Mouse (Mus musculus): ENCODE results near the gene Bpifa3. TPM values are rescaled to one million over a fixed set of nuclear protein-coding genes. Genes with fewer than 3 reads are reported as not detected.
"Not testable (repeated sequence)": the region's sequence is repeated elsewhere in the genome, so short reads cannot be mapped to it uniquely, and the experiment has no call there.

Bpifa3 gene
- not detected for total RNA-seq (2021)
- long read RNA-seq, experiment 1: 0 reads
- long read RNA-seq, experiment 2: 0 reads

DNA sequence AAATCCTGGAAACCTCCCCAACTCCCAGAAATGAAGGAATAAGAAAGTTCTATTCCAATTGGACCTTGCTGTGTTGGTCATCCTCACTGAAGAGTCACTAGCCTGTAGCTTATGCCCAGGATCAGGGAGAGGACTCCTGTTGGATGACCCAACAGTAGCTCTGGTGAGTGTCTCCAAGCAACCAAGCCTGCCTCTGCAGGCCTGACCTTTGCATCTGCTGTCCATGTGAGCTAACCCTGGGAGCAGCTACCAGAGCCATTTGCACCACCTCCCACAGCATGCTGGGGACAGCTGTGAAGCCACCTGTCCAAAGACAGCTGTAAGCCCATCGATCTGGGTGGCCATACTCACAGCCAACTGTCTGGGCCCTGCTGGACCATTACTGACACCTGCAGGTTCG is at the start of gene Bpifa3:
Gene Bpifa3 (plus strand): TSS at position 217 of the 400 bp plus-strand sequence.
- H3K4me3 ChIP-seq: no peak within 1 kb of the TSS
- TF ChIP-seq CTCF (conservative IDR thresholded peaks at IDR 0.05): no peak
- H3K27ac ChIP-seq: no peak within 1 kb of the TSS
- no peak for DNase-seq (ENCODE audit: low spot score in 2 of 2)

DNA sequence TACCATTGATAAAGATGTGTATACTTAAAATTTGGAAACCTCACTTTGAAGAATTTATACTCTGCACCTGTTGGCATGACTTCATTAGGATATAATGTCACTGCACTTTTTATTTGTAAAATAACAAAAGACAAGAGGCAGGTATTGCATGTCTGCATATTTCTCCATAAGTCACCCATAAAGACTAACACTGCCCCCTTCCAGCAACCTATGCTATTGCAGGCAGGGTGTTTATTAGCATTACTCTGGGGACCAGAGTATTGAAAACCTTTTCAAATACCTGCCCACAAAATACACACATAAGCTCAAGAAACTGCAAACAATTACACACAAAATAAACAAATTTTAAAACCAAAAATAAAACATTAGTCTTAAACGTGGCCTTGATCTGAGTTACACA is 32.4 kb upstream of the Bpifa3 start:
- H3K4me3 ChIP-seq: no peak overlapping the region
- peak in 1 of 2 experiments; percentile 10 for DNase-seq (ENCODE audit: low spot score in 2 of 2)
- peak; percentile 76 for TF ChIP-seq CTCF (conservative IDR thresholded peaks at IDR 0.05)
- no peak overlapping the region for H3K27ac ChIP-seq

DNA sequence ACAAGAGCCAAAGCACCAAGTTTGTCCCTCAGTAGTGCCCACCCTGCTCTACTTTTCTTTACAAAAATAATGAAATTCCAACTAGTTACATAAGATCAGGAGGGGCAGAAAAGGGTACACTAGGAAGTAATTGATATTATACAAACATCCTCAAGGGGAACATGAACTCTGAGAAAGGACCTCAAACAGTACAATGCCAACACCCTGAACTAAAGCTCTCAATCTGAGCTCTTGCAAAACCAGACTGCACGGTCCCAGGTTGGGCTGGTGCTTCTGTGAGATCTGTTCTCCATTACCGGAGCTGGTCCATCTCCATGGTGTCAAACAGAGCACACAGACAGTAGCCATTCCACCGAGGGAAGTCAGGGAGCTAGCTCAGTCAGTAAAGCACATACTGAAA is 12.8 kb upstream of the Bpifa3 start:
- no peak for TF ChIP-seq CTCF (conservative IDR thresholded peaks at IDR 0.05)
- H3K4me3 ChIP-seq: no peak overlapping the region
- DNase-seq (ENCODE audit: low spot score in 2 of 2): no peak
- H3K27ac ChIP-seq: no peak overlapping the region

- no peak for DNase-seq (ENCODE audit: low spot score in 2 of 2)
- TF ChIP-seq CTCF (conservative IDR thresholded peaks at IDR 0.05): no peak
- no peak within 1 kb of the TSS for H3K4me3 ChIP-seq
- H3K27ac ChIP-seq: no peak within 1 kb of the TSS
These were observed 12.4 kb downstream of the Bpifa3 start, which contains the start of gene Bpifa1 for GRCm38 (mm10) chr2:154142580-154142979. Gene Bpifa1, plus strand, starts transcription at chr2:154142880.

DNA sequence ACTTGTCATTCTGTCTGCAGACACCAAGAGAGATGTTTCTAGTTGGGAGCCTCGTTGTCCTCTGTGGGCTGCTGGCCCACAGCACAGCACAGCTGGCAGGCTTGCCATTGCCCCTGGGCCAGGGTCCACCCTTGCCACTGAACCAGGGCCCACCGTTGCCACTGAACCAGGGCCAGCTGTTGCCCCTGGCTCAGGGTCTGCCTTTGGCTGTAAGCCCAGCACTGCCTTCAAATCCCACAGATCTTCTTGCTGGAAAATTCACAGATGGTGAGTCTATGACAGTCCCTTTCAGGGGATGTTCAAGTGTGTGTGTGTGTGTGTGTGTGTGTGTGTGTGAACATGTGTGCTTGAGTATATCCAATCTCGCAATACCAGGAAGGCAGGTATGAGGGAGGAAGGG is 13.6 kb downstream of the Bpifa3 start:
- no peak overlapping the region for H3K4me3 ChIP-seq
- H3K27ac ChIP-seq: no peak overlapping the region
- TF ChIP-seq CTCF (conservative IDR thresholded peaks at IDR 0.05): no peak
- DNase-seq (ENCODE audit: low spot score in 2 of 2): no peak

- no peak for TF ChIP-seq CTCF (conservative IDR thresholded peaks at IDR 0.05)
These were observed 17.4 kb downstream of the Bpifa3 start for GRCm38 (mm10) chr2:154147496-154147895.

DNA sequence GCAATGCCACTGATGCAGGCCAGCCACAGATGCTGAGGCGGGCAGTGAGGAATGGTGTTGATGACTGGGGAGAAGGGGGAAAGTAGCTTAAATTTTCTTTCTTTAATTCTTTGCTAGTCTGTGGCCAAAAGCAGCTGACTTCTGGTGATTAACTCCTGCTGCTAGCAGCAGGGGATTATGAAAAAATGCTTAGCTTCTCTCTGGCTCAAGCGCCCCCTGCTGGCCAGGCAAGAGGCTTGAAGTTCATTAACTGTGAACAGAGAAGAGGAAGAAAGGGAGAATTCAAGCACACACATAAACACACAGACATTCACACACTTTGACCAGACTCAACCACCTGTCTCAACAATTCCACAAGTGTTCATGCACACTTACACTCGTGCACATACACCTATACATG is 28.3 kb downstream of the Bpifa3 start:
- no peak overlapping the region for H3K27ac ChIP-seq
- H3K4me3 ChIP-seq: no peak overlapping the region
- peak; percentile 85 for TF ChIP-seq CTCF (conservative IDR thresholded peaks at IDR 0.05)
- DNase-seq (ENCODE audit: low spot score in 2 of 2): peak; percentile 18 to 57

More at GRCm38 (mm10) chr2:154147496-154147895, 17.4 kb downstream of the Bpifa3 start:
- H3K27ac ChIP-seq: no peak overlapping the region
- DNase-seq (ENCODE audit: low spot score in 2 of 2): no peak
- H3K4me3 ChIP-seq: no peak overlapping the region

DNA sequence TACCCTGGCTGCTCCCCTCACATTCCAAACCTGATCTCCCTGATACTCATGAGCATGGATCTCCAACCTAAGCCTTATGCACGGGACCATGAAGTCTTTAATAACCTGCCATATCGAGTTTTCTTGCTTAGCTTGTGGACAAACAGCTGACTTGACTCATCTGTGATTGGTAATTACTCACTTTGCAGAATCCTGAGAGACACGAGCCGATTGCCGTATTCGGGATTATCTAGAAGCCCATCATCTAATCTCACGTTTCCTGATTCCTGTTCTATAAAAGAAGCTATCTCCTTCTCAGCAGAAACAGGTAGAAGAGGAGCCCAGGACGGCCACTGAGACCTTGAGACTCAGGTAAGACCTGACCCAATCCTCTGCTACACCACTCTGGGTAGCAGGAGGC is 32.2 kb downstream of the Bpifa3 start, which contains the start of gene Bpifa5:
Gene Bpifa5 (plus strand): TSS at position 301 of the 400 bp plus-strand sequence.
- no peak within 1 kb of the TSS for H3K4me3 ChIP-seq
- no peak within 1 kb of the TSS for H3K27ac ChIP-seq
- TF ChIP-seq CTCF (conservative IDR thresholded peaks at IDR 0.05): no peak
- DNase-seq (ENCODE audit: low spot score in 2 of 2): no peak

DNA sequence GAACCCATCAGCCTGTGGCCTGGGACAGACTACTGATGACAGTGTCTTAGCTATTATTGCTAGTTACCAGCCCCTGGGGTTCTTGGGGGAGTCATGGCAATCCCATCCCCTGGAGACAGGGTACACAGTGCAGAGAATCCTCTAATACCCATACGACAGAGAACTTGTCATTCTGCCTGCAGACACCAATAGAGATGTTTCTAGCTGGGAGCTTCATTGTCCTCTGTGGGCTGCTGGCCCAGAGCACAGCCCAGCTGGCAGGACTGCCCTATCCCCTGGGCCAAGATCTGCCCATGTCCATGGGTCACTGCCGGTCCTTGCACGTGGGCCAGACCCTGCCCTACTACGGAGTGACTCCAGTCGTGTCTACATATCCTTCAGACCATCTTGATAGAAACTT is 33.2 kb downstream of the Bpifa3 start:
- no peak for TF ChIP-seq CTCF (conservative IDR thresholded peaks at IDR 0.05)
- no peak for DNase-seq (ENCODE audit: low spot score in 2 of 2)
- no peak overlapping the region for H3K27ac ChIP-seq
- no peak overlapping the region for H3K4me3 ChIP-seq

DNA sequence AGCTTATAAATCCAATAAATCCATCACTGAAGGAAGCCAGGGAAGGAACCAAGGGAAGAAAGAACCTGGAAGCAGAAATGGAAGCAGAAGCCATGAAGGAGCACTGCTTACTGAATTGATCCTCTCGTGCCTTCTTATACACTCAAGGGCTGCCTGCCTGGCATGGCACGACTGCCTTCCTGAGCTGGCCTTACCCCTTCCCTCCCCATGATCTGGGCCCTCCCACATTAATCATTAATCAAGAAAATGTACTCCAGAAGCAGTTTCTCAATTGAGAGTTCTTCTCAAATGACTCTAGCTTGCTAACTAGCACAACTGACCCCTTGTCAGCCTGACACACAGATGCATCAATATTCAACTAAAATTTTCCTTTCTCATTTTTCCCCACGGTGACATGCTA is 39.0 kb downstream of the Bpifa3 start:
- H3K27ac ChIP-seq: no peak overlapping the region
- no peak for DNase-seq (ENCODE audit: low spot score in 2 of 2)
- no peak overlapping the region for H3K4me3 ChIP-seq
- TF ChIP-seq CTCF (conservative IDR thresholded peaks at IDR 0.05): no peak

- no peak for DNase-seq (ENCODE audit: low spot score in 2 of 2)
- H3K27ac ChIP-seq: no peak overlapping the region
- no peak for TF ChIP-seq CTCF (conservative IDR thresholded peaks at IDR 0.05)
- no peak overlapping the region for H3K4me3 ChIP-seq
These were observed 41.5 kb downstream of the Bpifa3 start for GRCm38 (mm10) chr2:154171621-154172020.

DNA sequence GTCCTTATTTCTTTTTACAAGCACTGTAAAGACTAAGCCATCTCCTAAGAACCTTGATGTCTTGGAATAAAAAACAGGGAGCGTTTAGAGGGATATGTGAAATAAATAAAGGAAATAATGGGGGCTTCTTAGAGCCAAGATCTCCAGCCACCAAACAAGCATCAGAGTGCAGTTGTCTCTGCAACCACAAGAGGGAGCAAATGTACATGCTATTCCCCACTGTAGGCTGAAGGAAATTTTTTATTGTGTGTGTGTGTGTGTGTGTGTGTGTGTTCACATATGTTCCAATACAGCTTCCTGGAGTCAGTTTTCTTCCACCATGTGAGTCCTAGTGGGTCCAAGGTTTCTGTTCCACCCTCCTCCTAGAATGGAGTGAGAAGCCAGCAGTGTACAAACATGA is 43.2 kb downstream of the Bpifa3 start:
- H3K27ac ChIP-seq: no peak overlapping the region
- peak in 1 of 2 experiments; percentile 44 for DNase-seq (ENCODE audit: low spot score in 2 of 2)
- TF ChIP-seq CTCF (conservative IDR thresholded peaks at IDR 0.05): peak; percentile 81
- H3K4me3 ChIP-seq: no peak overlapping the region

- not testable (repeated sequence) for DNase-seq (ENCODE audit: low spot score in 2 of 2); H3K4me3 ChIP-seq; H3K27ac ChIP-seq
These were observed 51.8 kb downstream of the Bpifa3 start for GRCm38 (mm10) chr2:154181900-154182299.

DNA sequence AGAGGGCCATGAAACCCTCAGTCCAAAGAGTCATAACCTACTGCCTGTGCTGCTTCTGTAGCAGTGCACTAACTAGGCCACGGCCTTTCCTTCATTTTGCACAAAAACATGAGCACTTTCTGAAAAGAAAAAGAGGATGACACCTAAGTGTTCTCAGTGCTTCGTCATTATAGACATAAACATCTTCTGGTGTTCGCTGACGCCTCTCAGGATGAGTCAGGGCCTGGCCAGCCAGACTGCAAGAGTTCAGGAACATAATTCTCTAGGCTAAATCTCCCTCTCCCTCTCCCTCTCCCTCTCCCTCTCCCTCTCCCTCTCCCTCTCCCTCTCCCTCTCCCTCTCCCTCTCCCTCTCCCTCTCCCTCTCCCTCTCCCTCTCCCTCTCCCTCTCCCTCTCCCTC is 52.9 kb downstream of the Bpifa3 start:
- DNase-seq (ENCODE audit: low spot score in 2 of 2); H3K4me3 ChIP-seq; H3K27ac ChIP-seq: not testable (repeated sequence)

DNA sequence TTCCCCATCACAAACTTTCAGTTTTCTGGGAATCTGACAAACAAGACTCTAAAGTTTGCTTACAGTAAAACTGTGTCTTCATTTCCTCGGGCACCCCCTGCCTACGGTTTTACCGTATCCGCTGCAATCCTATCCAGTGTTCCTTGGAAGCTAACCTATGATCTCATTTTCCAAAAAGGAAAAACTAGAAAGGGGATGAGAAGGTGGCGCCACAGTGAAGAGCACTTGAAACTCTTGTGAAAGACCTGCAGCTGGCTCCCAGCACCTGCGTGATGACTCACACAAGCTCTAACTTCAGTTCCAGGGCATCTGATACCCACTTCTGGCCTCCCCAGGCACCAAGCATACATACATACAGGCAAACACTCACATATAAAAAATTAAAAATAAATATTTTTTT is 55.2 kb downstream of the Bpifa3 start:
- DNase-seq (ENCODE audit: low spot score in 2 of 2): no peak
- Histone ChIP-seq H3K4me3 (no peak overlapping the region), H3K27ac (no peak overlapping the region)
- no peak for TF ChIP-seq CTCF (conservative IDR thresholded peaks at IDR 0.05)
